Mouse (Mus musculus) adrenal gland, postnatal 14 days (tissue): ENCODE measurements around the gene Gm20388. TPM values are rescaled to one million over a fixed set of nuclear protein-coding genes. Genes with fewer than 3 reads are reported as not detected.

Experiments used
- DNase-seq: peaks from one replicate; pipeline ENCODE4 v3.0.0; 2021; ENCODE audit warnings: mixed read lengths
- total RNA-seq: library from RNA; stranded (reverse); gene quantifications from 2 replicates; pipeline ENCODE4 v1.2.3, GENCODE M21; 2021

The Gm20388 gene
- total RNA-seq, 1 experiment from 2014 or later, result 17.6 TPM

DNA sequence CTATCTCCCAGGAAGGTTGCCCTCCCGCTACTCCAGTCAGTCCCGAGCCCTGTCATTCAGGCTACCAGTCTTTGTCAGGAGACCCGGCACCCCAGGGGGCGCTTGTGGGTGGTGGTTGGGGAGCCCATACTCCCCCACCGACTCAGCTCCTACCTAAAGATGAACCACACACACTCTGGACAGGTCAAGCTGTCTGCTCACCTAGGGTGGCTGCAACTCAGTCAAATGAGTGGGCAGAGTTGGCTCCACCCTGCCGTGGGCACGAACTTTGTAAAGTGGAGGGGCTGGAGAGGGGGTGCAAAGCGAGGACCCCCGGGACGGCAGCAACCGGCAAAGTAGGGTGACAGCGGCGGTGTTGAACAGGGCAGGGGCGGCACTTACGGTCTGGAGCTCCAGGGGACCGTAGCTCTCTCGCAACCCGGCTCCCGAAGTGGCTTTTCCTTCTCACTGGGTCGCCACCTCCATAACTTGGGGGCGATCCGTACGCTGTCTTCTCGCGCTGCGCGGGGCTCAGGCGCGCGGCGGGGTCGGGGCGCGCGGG, 2766.9 kb downstream of the Gm20388 start:
- DNase-seq, result no peak

DNA sequence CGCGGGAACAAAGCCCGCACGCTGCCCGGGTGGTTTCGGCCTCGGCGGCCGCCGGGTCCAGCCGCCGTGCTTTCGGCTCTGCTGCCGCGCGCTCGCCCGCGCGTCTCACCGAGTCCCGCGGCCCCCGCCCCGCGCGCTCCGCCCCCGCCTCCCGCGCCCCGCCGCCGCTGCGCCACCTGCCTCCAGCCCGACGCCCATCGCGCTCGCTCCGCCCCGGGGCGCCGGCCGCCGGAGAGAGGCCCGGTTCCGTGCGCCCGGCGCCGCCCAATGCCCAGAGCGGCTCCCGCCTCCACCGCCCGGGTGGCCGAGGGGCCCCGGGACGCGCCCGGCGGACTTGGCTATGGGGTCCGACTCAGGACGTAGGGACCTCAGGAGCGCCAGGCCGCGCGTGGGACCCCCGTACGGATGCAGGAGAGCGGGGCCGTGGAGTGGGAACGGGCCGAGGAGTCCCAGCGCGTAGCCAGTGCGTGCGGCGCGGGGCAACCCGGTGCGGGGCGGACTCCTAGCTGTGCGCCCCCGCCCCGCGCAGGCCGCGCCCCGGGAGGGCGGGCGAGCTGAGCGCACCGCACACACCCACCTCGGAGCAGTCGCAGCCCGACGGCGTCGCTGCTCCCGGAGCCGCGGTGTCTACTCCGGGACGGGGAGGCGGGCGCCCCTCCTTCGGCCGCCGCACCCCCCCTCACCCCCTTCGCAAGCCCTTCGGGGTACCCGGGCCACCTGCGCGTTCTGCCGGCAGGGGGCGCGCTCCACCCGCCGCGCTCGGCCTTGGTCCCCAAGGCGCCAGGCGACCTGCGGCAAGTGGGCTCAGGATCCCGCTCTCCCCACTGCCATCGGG, 2767.6 kb downstream of the Gm20388 start:
- peak; percentile 86 for DNase-seq

DNA sequence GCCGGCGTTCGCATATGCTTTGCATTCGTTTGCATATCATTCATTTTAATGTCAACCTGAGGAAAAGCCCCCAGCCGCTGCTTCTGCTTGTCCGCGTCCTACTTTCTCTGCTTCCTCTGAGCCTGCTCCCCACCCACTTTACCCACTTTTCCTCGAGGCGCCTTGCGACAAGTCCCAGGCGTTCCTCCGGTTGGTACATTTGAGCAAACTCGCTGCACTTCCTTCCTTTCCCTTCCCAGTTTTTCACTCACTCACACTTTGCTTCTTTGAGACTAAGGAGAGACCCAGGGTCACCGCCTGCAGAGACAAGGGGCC, 2768.2 kb downstream of the Gm20388 start:
- no peak for DNase-seq

DNA sequence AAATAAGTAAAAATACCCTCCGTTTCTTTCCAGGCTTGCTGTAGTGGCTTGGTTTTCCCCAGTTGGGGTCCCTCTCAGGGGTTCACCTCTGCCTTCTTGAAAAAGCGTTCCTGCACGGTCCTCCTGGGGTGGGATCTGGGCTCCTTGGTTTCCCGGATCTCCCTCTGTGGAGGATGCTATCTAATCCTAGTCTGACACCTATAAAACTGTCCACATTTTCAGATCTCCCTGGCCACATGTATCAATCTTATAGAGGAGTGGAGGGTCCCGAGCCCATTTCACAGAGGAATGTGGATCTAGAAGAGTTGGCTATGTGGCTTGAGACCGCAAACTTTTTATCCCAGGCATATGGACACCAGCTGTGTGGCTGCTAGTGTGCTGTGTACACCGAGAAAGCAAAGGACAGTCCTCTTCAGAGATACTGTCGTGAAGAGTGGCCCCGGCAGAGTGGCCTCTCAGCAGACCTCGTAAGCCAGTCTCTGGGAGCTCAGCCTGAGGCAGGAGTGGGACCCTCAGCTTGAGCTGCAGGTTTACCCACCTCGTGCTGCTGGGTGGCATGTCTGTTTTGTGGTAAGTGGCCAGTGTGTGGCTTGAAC, 2768.8 kb downstream of the Gm20388 start:
- no peak for DNase-seq

DNA sequence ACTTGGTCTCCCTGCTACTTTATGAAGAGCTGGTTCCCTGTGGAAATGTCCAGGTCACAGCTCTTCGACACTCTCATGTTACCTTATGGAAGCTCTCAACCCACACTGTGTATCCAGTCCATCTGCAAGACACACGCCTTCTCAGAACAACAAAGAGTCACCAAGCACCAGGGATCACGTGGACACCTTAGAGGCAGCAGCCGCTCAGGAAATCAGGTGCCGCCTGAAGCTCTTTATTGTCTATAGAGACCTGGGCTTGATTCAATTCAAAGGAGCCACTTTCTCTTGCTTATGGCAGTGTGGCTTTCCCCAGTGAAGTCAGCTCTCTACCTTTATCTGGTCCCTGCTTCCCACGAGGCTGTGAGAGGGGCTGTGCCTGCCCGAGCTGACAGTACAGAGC, 2769.5 kb downstream of the Gm20388 start:
- DNase-seq, result no peak

DNA sequence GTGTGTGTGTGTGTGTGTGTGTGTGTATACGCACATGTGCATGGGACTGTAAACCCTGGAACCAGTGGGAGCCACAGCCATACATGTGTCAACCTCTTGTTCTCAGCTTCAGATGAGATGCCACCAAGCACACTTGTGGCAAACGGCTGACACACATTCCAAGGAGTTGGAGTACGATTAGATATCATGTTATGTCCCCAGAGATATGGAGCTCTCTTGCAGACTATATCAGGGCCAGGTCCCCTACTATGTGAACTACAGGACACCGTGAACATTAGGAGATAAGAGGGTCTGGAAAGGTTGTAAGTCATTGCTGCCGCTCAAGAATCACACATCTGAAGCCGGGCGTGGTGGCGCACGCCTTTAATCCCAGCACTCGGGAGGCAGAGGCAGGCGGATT, 2772.2 kb downstream of the Gm20388 start:
- DNase-seq, result no peak

DNA sequence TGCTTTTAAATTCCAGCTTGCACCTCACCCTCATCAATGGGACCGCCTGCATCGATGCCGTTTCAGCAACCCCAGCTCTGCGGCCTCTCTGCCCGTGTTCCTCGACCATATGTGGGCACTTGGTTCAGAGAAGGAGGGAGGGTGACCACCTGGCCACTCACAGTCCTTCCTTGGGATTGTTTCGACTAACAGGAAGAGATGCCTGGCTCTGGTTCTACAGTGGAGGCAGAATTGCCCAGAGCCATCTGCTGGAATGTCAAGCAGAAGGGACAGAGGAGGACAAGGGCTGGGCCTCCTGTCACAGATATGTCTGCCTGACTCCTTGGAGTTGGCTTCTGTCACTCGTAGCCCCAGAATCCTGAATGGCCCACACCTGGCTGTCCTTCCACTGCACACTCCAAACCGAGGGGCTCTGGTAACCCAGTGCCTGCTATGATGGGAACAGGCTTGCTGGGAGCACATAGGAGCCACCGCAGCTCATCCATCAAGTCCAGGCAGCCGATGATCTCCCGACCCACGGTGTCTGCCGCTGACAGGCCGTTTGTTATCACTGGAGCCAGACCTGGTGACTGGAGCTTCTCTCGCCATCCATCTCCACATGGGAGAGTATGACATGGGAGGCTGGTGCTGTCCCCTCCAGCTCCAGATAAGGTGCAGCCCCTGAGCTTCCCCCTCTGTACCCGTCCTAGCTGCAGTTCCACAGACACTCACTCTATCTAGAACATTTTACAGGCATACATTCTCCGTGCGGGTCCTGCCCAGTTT, 2774.6 kb downstream of the Gm20388 start:
- no peak for DNase-seq

DNA sequence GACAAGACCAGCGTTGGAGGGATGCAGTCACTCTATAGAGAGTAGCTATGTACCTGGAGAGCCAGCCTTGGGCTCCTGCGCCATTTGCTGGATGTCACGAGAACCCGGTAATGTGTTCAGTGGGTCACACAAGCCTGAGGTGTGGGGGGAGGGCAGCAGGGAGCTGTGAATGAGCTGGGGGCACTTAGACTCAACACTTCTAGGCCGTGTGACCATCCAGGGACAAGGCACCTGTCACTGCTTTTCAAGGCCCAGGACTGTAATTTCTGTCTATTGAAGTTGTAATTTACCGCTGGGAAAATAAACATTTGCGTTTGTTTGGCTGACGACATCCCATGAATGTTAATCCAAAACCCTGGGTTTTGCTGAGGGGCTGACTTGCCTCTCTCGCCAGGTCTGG, 2776.2 kb downstream of the Gm20388 start:
- DNase-seq, result no peak

DNA sequence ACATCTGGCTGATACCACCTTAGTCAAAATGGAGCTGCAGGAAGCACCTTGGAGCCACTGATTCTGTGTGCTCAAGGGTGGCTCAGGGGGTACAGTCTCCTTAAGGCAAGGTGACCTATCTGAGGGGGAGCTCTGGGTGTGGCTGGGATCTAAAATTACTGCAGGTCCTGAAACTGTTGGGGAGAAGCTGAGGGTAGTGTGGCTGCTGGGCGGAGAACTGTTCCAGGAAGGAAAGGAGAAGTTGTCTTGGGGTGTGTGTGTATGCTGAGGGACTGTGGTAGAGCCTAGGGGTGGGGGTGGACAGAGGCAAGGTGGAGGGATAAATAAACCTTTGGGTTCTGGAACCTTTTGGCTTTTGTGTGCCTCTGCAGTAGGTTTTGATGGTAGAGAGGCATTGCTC, 2778.7 kb downstream of the Gm20388 start:
- DNase-seq, result no peak

DNA sequence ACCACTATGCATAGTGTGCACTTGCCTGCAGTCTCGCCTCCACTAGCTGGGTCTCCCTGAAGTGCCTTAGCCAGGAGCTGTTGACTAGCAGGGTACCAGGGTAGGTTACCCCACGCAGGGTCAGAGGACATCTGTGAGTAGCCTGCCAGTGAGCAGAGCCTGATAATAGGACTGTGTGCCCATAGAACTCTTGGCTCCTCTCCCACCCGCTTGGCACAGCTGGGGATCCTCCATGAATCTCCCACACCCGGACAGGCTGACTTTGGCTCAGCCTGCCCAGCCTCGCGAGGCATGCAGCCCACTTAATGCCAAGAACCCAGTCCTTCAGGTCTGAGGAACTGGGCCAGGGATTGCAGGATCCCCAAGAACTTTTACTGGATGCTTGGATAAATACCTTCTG, 2780.4 kb downstream of the Gm20388 start:
- peak; percentile 82 for DNase-seq

DNA sequence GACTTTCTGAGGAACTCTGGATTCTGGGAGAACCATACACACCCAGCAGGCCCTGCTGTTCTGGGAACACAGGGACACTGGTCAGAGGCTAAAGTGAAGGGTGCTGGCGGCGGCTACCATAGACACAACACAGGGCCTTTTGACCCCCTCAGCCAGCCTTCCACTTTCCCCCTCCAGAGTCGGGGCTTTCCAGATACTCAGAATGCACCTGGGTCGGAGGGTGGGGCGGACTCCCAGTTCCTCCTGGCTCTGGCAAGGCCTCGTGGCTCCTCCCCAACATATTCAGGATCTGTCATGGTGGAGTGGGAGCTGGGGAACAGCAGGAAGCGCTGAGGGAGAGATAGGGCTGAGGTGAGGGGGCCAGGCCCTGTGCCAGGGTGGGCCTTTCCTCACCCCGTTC, 2781.5 kb downstream of the Gm20388 start:
- DNase-seq, result no peak

DNA sequence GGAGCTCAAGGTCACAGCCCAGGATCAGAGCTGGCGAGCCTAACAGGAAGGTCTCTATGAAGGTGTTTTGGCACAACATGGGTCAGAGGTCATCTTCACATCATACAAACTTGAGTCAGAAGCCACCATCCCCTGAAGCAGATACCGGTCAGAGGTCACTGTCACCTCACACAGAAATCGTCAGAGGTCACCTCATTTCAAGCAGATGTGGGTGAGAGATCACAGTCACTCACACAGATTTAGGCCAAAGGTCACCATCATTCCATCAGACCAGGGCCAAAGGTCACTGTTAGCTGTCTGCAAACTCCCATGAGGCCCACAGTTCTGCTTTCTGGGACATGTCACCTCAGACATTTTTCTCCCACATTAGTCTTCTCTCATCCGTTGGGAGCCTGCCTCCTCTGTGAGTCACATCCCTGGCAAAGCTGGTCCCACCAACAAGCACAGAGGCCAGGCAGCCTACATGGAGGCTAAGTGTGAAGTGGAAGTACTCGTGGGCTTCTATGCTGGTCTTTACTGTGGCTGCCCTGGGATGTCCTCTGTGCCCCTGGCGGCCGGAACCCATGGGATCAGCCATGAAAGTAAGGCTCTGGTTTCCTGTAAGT, 2784.9 kb downstream of the Gm20388 start:
- DNase-seq, result no peak

DNA sequence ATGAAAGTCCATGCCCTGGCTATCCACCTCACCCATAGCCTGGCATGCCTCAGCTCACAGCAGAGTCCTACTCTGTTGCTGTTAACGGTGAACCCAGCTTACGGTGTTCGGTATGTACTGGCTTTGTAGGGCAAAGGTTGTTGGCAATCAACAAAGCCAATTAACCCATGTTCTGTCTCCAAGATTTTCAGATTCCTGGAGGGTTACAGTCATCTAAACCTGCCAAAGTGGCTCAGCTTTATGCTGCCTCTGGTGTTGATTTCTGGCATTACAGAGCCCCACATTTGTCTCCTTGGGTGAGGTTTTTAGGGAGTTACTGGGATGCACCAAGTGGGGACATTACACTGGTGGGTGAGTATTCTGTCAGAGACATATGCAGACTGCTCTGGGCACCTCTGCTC, 2786.5 kb downstream of the Gm20388 start:
- peak; percentile 61 for DNase-seq

DNA sequence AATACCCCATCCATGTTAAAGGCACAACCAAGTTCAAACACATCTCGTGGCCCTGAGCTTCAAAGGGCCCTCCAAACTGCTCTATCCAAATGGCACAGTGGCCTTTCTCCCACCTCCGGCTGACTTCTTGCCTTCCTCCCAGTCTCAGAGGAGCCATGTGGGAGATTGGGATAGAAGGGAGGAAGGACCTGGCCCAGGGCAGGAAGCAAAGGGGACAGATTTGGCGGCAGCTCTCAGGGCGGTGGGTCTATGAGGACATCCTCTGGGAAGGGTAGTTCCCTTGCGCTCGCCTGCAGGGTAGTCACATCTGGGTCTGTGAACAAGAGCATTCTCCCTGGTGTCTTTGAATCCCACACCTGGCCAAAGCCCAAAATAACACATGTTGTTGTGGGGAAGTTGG, 2786.9 kb downstream of the Gm20388 start:
- DNase-seq, result no peak

DNA sequence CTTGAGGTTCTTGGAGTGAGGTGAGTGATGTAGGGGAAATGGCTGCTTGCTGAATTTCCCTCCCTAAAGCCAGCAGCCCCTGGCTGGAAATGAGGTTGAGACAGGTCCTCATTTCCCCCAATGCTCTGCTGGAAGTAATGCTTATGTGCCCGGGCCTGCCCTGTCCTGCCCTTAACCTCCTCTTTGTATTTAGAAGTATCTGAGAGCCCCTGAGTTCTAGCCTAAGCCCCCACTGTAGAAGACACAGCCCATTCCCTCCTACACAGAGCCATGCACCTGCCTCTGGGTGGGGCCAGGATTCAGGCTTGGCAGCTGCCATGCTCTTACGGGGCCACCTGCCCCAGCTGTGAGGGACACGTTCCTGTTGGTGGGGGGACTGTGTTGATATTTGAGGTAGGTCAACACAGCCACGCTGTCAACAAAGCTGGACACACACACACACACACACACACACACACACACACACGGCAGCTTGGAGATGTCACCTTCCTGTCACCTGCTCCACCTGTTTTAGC, 2787.7 kb downstream of the Gm20388 start:
- DNase-seq, result no peak

DNA sequence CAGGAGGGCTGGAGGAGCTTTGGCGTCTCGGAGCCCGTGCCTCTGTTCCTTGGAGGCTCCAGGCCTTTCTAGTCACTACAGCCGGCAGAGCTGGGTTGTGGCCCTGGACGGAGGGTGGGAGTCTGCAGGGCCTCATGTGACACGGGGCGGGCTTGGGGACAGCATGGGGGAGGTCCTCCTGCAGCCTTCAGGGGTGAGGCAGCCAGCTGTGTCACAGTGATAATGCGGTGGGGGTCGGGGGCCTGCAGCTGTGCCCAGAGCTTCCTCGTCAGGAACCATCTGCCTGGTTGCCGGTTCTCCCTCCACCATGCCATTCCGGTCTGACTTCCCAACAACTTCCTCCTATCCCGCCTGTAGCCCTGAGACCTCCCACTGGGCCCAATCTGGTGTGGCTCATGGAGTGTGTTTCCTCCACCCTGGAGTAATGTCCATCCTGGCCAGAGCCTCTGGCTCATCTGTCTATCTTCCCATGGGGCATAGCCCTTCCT, 2788.4 kb downstream of the Gm20388 start, which contains the start of gene Cbfa2t3:
Cbfa2t3 (minus strand) TSS at position 105 of the 488 bp plus-strand sequence.
- DNase-seq, result peak; percentile 50

DNA sequence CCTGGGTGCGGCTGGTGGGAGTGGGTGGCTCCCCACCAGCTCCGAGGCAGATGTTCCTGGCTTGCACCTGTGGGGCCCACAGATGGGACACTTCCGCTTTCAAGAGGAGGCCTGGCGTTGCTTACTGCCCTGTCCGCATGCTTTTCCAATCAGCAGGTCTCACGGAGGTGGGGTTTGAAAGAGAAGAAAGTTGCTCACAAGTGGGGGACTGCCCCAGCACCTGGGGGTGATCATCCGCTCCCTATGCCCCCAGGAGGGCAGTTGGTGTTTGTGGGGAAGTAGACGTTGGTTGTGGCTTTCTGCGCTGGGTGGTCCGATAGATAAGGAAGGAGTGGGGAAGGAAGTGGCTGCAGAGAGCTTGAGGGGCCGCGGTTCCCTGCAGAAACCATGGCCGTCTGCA, 2790.0 kb downstream of the Gm20388 start:
- DNase-seq, result no peak

DNA sequence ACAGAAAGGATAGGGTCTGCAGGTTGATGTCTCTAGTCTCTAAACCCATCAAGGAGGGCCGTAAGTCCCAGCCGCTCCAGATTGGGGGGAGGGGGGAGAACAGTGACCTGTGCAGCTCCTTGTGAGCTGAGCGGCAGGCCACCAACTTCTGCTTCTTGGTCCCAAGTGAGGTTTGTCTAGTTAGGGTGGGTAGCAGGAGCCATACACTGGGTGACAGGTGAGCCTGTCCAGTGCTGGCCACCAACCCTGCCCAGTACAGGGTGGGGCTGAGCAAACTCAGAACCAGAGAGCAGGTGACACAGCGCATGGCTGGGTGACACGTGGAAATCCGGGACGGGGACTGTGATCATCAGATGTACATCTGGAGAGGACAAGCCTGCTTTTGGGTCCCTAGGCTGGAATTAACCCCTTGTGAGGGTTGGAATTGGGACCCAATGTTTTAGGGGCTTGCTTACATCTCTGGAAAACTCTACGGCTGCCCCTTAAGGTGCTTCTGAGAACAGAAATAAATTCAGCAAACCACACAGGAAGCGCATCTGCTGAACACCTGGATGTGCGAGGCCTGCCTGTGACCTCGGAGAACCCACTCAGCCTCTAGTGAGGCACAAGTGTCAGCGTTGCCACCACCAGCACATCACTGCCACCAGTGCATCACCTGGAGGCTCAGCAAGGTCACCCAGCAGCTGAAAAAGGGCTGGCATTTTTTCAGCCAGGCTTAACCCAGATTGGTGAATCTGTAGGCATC, 2791.0 kb downstream of the Gm20388 start:
- no peak for DNase-seq

DNA sequence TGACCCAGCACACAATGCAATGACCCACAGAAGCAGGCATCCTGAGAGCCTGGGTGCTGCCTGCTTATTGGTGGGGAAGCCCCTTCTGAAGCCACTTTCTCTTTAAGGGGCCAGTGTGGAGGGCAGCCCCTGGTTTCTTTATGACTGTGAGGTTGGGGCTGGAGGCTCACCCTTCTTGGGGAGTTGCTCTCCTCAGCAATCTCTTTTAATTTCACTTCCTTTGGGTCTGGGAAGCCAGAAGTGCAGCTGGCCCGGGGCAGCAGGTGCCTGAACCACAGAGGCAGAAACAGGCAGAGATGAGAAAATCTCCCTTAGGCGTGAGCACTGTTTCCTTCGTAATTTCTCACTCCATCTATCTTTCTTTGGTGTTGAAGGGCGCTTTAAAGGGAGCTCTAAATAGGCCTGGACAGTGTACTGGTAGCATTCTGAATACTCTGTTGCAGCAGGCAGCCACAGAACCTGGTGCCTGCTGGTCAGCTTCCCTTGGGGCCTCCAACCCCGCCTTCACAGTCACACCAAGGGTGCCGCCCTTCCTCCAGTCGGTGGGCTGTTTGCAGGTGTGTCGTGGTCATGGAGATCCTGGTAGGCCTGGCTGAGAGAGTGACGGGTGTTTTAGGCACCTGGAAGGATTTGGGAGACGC, 2791.8 kb downstream of the Gm20388 start:
- DNase-seq, result no peak

DNA sequence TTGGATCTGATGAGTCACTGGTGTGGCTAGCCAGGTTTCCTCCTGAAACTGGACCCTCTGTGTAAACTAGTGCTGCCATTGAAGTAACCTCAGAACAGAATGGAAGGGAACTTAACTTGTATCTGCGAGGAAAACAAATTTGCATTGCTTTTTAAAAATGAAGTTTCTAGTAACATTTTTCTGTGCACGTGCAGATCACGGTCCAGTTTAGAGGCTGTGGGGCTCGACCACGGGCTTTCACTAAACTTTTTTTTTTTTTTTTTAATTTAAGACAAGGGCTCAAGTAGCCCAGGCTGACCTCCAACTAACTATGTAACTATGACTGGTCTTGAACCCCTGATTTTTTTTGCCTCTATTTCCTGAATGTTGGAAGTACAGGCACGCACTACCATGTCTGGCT, 2792.3 kb downstream of the Gm20388 start:
- no peak for DNase-seq

DNA sequence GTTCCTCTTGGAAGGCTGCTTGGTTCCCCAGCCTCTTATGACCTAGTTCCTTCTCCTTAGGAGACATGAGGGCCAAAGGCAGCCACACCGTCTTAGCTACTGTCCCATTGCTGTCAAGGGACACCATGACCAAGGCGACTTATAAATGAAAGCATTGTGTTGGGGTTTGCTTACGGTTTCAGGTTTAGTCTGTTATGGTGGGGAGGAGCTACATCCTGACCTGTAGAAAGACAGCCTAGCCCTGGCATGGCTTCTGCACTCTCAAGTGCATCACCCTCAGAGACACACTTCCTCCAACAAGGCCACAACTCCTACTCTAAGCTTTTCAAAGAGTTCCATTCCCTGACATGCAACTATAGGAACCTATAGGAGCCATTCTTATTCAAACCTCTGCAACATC, 2794.0 kb downstream of the Gm20388 start:
- no peak for DNase-seq
